Mouse (Mus musculus) T-helper 1 cell (primary cell): Measurements from ENCODE around the gene Ddx43.

Experiments used
- in situ Hi-C: fragments of 300-600 bp; cut with MboI, MseI; formaldehyde crosslinking; loops from one replicate; pipeline ENCODE4 v1.15.1; 2025; ENCODE audit warnings: high pct_unique_total_duplicates

Ddx43 gene

GRCm38 (mm10) chr9:78395630-78396351, at the start of gene Ddx43:
Gene Ddx43, plus strand, starts transcription at chr9:78395777.
- in situ Hi-C loops = no loop called here

GRCm38 (mm10) chr9:78347004-78347403, 48.6 kb upstream of the Ddx43 start:
- in situ Hi-C loops = loop anchor here (5.0 kb wide), 1 partner anchor 55 kb away; no protein-coding TSS in a partner anchor

GRCm38 (mm10) chr9:78348206-78349004, 47.2 kb upstream of the Ddx43 start:
- in situ Hi-C loops = loop anchor here (5.0 kb wide), 1 partner anchor 56 kb away; no protein-coding TSS in a partner anchor

GRCm38 (mm10) chr9:78349141-78349540, 46.4 kb upstream of the Ddx43 start:
- in situ Hi-C loops = loop anchor here (5.0 kb wide), 1 partner anchor 57 kb away; no protein-coding TSS in a partner anchor

GRCm38 (mm10) chr9:78350007-78350406, 45.6 kb upstream of the Ddx43 start:
- in situ Hi-C loops = loop anchor here (10.0 kb wide), 1 partner anchor 1045 kb away; no protein-coding TSS in a partner anchor

GRCm38 (mm10) chr9:78351504-78352220, 43.9 kb upstream of the Ddx43 start:
- in situ Hi-C loops = loop anchor here (10.0 kb wide), 1 partner anchor 1047 kb away; no protein-coding TSS in a partner anchor

DNA sequence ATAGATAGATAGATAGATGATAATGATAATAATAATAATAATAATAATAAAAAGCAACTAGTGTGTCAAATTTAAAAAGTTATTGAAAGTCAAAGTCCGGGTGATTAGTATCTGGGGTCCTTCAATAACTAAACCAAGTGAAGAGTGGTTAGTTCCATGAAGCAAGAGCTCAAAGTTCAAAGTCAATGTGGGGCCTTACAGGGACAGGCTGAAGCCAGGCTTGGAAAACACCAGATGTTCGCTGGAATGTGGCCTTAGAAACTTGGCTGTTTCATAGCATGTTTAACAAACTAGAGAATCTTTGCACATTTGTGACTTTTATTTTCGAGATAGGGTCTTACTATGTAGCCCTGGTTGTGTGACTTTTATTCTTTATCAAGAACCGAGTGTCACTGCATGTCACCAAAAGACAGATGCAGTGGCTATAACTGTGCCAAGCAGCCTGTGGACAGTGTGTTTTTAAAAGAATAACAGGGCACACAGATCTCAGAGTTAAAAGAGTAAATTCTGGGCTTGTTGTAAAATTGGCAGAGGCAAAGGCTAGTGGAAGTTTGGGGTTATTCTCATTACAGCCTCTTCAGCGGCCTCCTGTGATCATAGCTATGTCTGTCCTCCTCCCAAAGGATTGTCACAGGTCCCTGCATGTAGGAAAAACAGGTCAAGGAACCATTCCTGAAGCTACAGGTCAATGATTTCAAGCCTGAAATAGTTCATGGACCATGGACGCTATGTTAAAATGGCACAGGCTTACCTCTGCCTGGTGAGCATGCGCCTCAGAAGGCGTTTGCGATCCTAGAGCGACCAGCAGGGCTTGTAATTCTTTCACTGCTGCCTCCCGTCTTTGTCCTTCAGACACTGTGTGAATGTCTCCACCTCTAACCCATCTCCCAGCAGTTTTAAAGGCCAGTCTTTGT, 40.7 kb upstream of the Ddx43 start:
- in situ Hi-C loops = loop anchor here (10.0 kb wide), 1 partner anchor 1050 kb away; no protein-coding TSS in a partner anchor

DNA sequence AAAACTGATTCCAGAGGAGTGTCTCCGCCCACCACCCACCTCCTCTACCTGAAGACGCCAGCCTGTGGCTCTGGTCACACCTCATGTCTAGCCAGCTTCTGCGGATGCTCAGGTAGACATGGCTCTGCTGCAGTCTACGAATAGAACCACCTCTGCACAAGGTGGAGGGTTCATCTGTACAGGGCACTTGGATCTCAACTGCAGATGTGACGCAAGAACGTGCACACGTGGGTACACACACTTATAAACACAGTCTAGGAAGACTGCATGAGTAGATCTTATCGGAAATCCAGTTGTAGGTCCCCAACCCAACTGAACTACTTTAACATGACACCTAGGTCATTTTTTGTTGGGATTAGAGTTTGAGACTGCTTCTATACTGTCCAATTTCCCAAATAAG, 40.0 kb upstream of the Ddx43 start, which contains the start of gene Gsta2:
Gene Gsta2 (minus strand): TSS at position 178 of the 400 bp plus-strand sequence.
- in situ Hi-C loops = loop anchor here (10.0 kb wide), 1 partner anchor 1051 kb away; no protein-coding TSS in a partner anchor

DNA sequence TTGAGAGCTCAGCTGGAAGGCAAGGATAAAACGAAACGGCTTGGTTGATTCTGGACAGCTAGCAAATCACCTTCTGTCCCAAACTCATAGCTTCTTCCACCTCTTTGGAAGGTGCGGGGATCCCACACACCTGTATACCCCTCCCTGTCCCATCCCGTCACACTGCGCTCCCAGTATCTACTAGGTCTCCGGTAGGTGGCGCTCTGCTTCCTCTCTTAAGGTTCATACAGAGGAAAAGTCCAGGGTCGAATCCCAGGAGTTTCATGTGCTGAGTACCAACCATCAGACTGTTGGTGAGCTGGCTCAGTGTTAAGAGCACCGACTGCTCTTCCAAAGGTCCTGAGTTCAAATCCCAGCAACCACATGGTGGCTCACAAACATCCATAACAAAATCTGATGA, 37.5 kb upstream of the Ddx43 start:
- in situ Hi-C loops = loop anchor here (10.0 kb wide), 1 partner anchor 1053 kb away; no protein-coding TSS in a partner anchor

- in situ Hi-C loops = loop anchor here (10.0 kb wide), 1 partner anchor 1055 kb away; no protein-coding TSS in a partner anchor
Observed at GRCm38 (mm10) chr9:78359750-78360483, 35.7 kb upstream of the Ddx43 start.

DNA sequence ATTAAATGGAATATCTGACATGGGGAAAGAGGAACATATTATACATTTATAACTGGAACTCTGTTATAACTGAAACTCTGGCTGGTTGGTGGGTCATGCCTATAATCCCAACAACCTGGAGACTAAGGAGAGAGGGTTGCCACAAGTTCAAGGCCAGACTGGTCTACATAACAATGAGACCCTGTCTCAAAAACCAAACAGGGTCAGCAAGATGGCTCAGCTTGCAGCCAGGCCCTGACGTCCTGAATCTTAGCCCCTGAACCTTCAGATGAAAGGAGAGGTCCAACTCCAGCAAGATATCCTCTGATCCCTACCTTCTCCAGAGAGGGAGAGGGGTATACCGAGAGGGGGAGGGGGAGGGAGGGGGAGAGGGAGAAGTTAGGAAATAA, 35.1 kb upstream of the Ddx43 start:
- in situ Hi-C loops = no loop called here

DNA sequence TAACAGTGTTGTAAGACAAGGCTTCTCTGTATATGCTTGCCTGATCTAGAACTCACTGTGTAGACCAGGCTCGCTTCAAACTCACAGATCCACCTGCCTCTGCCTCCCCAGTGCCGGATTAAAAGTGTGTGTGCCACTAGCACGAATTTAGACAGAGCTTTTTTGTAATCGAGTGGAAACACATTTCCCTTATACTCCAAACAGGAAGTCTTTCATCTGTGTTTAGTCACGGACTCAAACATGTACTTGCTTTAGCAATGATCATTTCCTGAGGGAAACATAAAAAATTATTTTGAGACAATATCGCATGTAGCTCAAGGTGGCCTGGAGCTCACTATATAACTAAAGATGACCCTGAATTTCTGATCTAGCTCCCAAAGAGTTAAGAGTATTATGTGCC, 32.2 kb upstream of the Ddx43 start:
- in situ Hi-C loops = no loop called here

GRCm38 (mm10) chr9:78364701-78365100, 30.9 kb upstream of the Ddx43 start:
- in situ Hi-C loops = loop anchor here (5.0 kb wide), 1 partner anchor 92 kb away; no protein-coding TSS in a partner anchor

- in situ Hi-C loops = loop anchor here (5.0 kb wide), 1 partner anchor 94 kb away; no protein-coding TSS in a partner anchor
Observed at GRCm38 (mm10) chr9:78365850-78366544, 29.6 kb upstream of the Ddx43 start.

DNA sequence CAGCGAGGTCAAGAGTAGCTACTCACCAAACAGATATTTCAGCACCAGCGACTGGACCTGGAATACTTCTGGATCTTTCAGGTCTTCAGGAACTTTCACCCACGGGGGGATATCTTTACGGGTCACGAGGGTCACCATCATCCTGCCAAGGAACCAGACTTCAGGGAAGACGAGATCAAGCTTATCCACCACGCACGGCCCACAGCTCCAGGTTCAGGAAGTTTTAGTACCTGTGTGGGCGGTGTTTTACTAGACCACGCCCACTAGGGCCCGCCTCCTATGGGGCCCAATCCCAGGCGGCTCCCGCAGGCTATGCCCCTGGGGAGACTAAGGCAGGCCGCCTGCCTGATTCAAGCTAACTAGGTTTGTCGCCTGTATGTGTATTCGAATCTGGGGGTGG, 27.6 kb upstream of the Ddx43 start, which contains the start of gene Dppa5a:
Gene Dppa5a (minus strand): TSS at position 219 of the 400 bp plus-strand sequence.
- in situ Hi-C loops = loop anchor here (5.0 kb wide), 1 partner anchor 96 kb away; no protein-coding TSS in a partner anchor

DNA sequence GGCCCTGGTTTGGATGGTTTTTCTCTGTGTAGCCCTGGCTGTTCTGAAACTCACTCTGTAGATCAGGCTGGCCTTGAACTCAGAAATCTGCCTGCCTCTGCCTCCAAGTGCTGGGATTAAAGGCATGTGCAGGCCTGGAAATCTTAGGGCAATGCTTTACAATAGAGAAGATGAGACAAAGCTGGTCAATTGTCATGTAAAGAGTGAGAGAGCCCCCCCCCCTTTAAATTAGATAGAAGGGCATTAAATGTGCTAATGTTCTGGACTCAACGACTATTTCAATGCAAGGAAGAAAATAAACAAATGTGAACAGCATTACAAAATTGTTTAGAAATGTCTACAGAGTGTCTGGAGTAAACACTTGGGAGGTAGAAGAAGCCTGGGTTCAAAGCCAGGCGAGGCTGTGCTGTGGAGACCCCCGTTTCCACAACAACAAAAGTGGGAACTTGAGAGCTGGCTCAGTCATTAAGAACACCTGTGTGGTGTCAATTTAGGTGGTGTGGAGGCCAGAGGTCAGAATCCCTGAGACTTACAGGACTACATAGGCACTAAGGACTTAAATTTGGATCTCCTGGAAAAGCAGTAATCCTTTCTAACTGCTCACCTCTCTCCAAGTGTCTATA, 26.8 kb upstream of the Ddx43 start:
- in situ Hi-C loops = loop anchor here (5.0 kb wide), 1 partner anchor 96 kb away; no protein-coding TSS in a partner anchor

GRCm38 (mm10) chr9:78369349-78369748, 26.2 kb upstream of the Ddx43 start:
- in situ Hi-C loops = loop anchor here (5.0 kb wide), 1 partner anchor 97 kb away; no protein-coding TSS in a partner anchor

DNA sequence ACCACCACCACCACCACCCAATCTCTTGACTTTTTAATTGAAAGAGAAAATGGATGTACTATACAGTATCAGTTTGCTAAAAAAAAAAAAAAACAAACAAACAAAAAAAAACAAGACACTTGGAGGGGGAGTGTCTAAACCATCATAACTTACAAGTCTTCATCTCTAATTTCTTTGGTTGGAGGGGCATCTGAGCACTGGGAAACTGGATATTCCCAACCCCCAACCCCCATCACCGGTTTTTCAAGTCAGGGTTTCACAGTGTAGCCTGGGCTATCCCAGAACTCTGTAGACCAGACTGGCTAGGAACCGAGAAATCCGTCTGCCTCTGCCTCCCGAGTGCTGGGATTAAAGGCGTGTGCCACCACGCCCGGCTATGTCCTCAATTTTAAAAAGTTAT, 25.8 kb upstream of the Ddx43 start:
- in situ Hi-C loops = loop anchor here (5.0 kb wide), 1 partner anchor 97 kb away; no protein-coding TSS in a partner anchor
